Mouse (Mus musculus) neutrophil, adult 5-6 weeks (primary cell): Measurements from ENCODE around the gene Mc1r. TPM values are rescaled to one million over a fixed set of nuclear protein-coding genes. Genes with fewer than 3 reads are reported as not detected.
"Not testable (repeated sequence)": the region's sequence is repeated elsewhere in the genome, so short reads cannot be mapped to it uniquely, and the experiment has no call there.

Experiments used
- ATAC-seq: fragments of 151-379, 151-347 bp; 2 replicates; pipeline ENCODE4 v1.8.0; 2017; ENCODE audit warnings: mild to moderate bottlenecking, moderate TSS enrichment; ENCODE audit not compliant: insufficient number of reproducible peaks, poor library complexity, low FRiP score, severe bottlenecking; ENCODE audit errors: extremely low read depth
- total RNA-seq: library from RNA; stranded (forward); fragments of 200-1000 nt; gene quantifications from 2 replicates; pipeline ENCODE4 v1.2.3, GENCODE M21; 2017

Gene Mc1r
- total RNA-seq, 1 experiment from 2014 or later: not detected

DNA sequence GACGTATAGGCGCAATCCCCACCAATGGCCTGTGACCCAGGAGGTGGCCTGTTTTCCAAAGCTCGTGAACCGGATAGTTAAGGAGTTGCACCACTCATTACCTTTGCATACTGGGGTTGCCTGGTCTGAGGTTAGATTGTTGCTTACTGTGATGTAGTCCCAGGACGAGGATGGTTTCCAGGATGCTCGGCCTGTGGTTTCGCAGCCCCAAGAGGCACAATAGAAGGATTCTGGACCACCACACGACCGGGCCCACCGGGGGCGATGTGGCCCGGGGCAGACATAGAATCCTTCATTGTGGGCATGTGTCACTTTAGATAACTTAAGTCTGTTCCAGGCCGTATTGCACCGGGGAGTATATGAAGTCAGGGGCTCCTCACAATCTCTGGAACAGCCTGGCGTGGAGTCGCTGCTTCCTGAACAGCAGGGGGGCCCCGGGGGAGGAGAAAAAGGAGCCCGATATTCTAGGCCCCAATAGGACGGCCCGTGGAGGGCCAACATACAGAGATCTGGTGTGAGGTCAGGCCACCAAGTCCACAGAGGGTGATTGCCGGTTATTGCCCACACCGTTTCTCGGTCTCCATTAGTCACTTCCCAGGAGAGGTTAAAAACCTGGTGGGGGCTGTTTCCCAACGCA is 20.9 kb downstream of the Mc1r start:
- no peak for ATAC-seq

- ATAC-seq: no peak
These were observed 21.5 kb downstream of the Mc1r start for GRCm38 (mm10) chr8:123428343-123428893.

DNA sequence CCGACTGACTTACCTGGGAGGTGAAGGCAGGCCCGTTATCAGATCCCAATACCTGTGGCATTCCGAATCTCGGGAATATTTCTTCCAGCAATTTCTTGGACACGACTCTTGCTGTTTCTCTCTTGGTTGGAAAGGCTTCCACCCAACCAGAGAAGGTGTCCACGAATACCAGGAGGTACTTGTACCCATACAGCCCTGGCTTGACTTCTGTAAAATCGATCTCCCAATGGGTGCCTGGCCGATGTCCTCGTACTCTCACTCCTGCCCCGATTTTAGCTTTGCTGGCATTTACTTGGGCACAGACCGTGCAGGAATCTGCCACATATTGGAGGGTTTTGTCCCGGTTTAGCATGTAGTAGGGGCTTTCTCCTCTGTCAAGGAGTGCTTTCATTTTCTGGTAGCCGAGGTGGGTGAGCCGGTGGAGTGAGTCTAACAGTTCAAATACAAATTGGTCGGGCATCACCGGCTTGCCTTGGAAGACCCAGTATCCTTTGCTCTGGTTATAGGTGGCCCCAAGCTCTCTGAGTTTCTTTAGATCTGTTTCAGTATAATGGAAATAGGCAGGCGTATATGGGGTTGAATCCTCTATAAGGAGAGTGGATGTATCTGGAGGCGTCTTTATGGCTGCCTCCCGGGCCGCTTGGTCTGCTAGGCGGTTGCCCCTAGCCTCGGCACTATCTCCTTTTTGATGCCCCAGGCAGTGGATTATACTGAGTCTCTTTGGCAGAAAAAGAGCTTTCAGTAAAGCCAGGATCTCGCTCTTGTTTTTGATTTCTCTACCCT is 22.2 kb downstream of the Mc1r start:
- ATAC-seq: no peak

- not testable (repeated sequence) for ATAC-seq
These were observed 22.8 kb downstream of the Mc1r start for GRCm38 (mm10) chr8:123429722-123430013.

DNA sequence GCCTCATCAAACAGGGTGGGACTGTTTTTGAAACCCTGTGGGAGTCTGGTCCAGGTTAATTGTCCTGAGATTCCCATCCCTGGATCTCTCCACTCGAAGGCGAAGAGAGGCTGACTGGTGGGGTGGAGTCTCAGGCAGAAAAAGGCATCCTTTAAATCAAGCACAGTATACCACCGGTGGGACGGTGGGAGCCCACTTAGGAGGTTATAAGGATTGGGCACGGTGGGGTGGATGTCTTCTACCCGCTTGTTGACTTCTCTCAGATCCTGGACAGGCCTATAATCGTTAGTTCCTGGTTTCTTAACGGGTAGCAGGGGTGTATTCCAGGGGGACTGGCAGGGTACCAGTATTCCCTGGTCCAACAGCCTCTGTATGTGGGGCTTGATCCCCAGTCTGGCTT is 24.0 kb downstream of the Mc1r start:
- ATAC-seq: not testable (repeated sequence)

- no peak for ATAC-seq
These were observed 24.9 kb downstream of the Mc1r start for GRCm38 (mm10) chr8:123431616-123432365.

DNA sequence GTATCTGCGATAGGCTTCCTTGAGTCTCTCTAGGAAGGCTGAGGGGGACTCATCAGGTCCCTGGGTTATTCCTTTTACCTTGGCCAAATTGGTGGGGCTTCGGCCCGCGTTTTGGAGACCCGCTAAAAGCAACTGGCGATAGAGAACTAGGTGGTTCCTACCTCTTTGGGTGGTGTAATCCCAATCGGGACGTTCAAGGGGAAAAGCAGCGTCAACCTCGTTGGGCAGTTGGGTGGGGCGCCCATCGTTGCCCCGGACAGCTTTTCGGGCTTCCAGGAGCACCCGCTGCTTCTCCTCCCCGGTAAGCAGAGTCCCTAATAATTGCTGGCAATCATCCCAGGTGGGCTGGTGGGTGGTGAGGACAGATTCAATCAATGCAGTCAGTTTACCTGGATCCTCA is 25.5 kb downstream of the Mc1r start:
- no peak for ATAC-seq

DNA sequence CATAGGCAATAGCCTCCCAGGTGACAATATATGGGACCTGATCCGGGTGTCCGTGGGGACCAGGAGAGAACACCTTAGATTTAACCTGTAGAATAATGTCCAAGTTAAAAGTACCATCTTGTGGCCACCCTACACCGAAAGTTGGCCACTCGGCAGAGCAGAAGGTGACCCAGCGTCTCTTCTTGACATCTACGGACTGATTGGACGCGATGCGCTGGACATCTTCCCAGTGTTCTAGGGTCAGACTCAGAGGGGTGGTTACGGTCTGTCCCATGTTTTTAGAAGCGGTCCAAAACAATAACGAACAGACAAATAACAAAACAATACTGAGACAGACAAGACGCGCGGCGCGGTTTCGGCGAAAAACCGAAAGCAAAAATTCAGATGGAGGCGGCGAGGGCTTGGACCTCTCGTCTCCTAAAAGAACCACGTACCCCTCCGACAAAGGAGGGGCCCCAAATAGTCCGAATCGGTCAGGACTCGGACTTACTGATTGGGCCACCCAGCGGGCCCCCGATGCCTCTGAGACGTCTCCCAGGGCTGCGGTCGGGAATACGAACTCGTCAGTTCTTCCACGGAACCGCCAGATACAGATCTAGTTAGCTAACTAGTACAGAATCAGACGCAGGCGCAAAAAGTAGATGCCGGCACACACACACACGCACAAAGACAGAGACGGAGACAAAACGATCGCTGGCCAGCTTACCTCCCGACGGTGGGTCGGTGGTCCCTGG is 26.5 kb downstream of the Mc1r start:
- ATAC-seq: not testable (repeated sequence)

- no peak for ATAC-seq
These were observed 34.9 kb downstream of the Mc1r start for GRCm38 (mm10) chr8:123441788-123442187.

GRCm38 (mm10) chr8:123442351-123442750 is 35.4 kb downstream of the Mc1r start:
- ATAC-seq: no peak

DNA sequence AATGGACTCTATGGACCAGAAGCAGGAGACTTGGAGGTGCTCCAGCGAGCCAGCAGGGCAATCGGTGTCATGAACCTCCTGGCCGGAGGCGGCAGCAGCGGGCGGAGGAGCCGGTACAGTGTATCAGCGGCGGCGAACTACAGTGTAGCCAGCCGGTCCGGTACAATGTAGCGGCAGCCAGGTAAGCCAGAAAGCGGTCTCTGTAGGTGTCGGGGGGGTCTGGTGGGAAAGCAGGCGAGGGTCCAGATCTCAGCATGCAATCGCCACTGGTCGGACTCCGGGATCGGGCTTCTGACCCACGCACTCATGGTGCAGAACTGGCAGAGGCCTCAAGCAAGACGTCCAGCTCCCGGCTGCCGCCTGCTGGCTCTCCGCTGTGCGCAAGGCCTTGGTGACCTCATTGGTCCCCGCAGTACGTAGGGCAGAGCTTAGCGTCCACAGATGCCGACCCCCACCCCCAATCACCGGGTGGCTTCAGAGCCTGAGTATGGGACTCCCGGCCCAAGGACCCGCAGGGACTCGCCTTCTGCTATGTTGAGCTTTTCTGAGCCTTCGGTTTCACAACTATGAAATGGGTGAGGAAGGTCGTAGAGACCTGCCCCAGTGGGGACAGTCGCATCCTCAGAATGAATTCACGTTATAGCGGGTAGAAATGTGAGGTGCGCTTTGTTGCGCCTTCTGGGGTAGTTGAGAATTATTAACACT is 36.1 kb downstream of the Mc1r start:
- peak; percentile 88 for ATAC-seq

GRCm38 (mm10) chr8:123443576-123443921 is 36.6 kb downstream of the Mc1r start:
- no peak for ATAC-seq

GRCm38 (mm10) chr8:123444131-123444530 is 37.2 kb downstream of the Mc1r start:
- ATAC-seq: no peak

- no peak for ATAC-seq
These were observed 39.1 kb downstream of the Mc1r start for GRCm38 (mm10) chr8:123445981-123446380.

DNA sequence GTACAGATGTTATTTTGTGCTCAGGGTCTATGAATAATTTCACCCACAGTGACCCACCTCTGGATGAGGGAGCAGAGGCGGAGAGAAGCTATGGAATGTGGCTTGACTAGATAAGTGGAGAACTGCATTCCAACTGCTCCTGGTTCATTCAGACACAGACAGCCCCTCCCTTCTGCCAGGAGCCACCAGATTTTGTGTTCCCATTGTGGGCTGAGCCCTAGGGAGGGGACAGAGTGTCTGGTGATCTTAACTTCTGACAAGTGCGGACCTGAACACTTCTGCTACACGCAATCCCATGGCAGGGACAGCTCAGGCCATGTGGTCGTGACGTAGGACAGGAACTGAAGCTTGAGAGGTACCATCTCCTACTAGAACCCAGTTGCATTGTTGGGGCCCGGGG is 39.9 kb downstream of the Mc1r start:
- ATAC-seq: no peak

- ATAC-seq: no peak
These were observed 43.9 kb downstream of the Mc1r start for GRCm38 (mm10) chr8:123450783-123451182.

GRCm38 (mm10) chr8:123451747-123452146 is 44.8 kb downstream of the Mc1r start:
- ATAC-seq: not testable (repeated sequence)

- no peak for ATAC-seq
These were observed 45.2 kb downstream of the Mc1r start for GRCm38 (mm10) chr8:123452149-123452548.

GRCm38 (mm10) chr8:123453291-123453690 is 46.4 kb downstream of the Mc1r start:
- no peak for ATAC-seq
